Mouse (Mus musculus) thymus, postnatal 0 days (tissue): ENCODE data around the gene Bex6. TPM values are rescaled to one million over a fixed set of nuclear protein-coding genes. Genes with fewer than 3 reads are reported as not detected.
A peak's percentile ranks its signal among the peaks of the same experiment; 100 is the strongest.
"Not testable (repeated sequence)": the region's sequence is repeated elsewhere in the genome, so short reads cannot be mapped to it uniquely, and the experiment has no call there.

Source experiments
- DNase-seq: peaks from one replicate; pipeline ENCODE4 v3.0.0-alpha.2; 2015; ENCODE audit warnings: low spot score
- polyA plus RNA-seq: library from polyadenylated mRNA; unstranded; fragments of >200 nt; fragmentation: Nextera tagmentation; extraction: Ambion mirVana; gene quantifications from 2 replicates; pipeline ENCODE4 v1.2.1, GENCODE M21; 2015

Gene Bex6
- polyA plus RNA-seq, 1 experiment from 2014 or later, result 6.6 TPM

DNA sequence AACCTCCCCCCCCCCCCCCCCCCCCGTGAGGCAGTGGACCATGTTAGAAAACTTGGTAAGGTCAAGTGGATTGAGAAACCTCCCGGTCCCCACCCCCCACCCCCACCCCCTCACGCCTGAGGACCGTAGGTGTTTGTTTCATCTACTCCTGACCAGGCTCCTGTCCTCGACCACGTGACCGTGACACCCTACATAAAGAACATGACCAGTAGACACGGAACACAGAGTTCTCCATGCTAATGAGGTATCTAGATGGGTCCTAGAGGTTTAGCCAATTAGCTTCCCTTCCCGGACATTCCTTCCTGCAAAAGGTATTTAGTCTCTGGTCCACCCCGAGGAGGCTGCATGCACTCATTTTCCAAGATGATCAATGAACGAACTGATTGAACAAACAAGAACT lies 6.2 kb upstream of the Bex6 start:
- no peak for DNase-seq

- DNase-seq, result peak; percentile 72
Observed at GRCm38 (mm10) chr16:32174340-32175005, 5.2 kb upstream of the Bex6 start.

DNA sequence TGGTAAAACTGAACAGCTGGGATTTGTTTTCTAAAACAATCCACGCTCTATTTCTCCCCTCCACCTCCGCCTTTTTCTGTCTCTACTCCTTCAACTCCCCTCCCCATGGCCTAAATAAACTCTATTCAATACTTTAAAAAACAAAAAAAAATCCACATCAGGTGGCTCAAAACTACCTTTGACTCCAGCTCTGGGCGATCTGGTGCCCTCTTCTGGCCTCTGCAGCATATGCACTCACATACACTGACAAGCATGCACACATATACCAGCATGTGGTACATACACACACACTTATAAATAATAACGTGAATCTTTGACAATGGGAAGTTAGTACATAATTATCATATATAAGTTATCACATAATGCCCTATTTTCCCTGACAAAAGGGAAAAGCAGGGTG lies 4.6 kb upstream of the Bex6 start:
- DNase-seq, result peak; percentile 54

DNA sequence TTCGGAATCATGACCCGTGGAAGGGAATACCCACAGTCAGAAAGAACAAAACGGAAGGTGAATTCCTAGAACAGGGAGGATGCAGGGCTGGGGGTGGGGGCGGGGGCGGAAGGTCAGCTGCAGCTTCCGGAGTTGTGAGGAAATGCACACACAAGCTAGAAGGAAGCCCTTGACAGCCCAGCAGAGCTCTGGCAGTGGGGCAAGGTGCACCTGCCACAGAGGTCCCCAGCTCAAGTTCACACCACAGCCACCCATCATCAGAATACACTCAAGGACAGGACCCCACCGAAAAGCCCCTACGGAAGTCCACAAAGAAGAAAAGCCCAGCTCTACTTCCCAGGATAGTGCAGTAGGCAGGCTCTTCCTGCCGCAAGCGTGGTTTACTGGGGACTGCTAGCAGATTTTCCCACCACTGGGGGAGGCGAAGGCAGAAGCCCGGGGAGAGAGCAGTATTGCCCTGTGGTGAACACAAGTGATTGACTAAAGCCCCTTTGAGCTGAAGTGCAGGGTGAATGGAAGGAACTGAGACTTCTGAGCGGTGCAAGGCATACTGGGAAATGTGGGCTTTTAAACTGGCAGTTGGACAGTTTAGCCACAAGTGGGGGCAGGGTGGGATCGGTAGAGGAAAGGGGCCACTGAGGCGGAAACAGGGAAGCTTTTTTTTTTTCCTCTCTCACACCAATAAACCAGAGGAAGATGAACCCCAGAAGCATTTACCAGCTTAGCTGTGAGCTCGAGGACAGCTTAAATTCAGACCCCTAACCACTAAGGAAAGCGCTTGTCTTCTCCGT lies 2.5 kb upstream of the Bex6 start:
- peak; percentile 80 for DNase-seq

DNA sequence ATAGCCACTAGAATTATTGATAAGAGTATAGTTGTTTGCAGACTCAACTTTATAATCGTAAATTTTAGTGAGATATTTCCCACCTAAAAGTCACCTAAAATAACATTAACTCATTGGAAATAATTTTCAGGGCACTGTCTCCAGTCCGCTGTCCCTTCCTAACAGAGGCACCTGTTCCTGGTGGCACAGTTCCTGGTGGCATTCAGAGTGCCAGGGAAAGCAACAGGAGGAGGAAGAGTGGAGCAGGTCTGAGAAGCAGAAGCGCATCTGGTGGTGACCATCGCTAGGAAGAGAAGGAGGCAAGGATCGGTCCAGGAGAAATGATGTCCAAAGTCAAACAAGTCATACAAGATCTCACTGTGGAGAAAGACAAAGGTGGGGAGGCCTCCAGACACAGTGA lies 6.4 kb downstream of the Bex6 start:
- no peak for DNase-seq

- peak; percentile 55 for DNase-seq
Observed at GRCm38 (mm10) chr16:32189109-32189508, 9.5 kb downstream of the Bex6 start.

DNA sequence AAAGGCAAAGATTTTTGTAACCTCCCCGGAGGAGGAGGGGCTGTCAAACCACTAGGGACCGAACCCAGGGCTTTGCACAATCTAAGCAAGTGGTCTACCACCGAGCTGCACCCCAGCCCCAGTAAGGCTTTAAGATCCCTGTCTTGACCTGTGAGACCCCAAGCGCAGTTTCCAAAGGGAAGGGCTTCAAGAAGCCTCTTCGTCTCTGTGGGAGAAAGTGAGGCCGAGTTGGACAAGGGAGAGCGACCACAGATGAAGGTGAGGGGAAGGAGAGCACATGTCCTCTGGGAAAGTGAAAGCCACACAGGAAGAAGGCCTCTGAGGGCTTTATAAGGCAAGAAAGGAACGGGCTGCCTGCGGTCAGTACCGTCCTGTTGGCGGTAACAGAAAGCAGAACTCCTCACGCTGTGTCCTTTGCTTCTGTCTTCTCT lies 10.4 kb downstream of the Bex6 start:
- DNase-seq, result peak; percentile 42

DNA sequence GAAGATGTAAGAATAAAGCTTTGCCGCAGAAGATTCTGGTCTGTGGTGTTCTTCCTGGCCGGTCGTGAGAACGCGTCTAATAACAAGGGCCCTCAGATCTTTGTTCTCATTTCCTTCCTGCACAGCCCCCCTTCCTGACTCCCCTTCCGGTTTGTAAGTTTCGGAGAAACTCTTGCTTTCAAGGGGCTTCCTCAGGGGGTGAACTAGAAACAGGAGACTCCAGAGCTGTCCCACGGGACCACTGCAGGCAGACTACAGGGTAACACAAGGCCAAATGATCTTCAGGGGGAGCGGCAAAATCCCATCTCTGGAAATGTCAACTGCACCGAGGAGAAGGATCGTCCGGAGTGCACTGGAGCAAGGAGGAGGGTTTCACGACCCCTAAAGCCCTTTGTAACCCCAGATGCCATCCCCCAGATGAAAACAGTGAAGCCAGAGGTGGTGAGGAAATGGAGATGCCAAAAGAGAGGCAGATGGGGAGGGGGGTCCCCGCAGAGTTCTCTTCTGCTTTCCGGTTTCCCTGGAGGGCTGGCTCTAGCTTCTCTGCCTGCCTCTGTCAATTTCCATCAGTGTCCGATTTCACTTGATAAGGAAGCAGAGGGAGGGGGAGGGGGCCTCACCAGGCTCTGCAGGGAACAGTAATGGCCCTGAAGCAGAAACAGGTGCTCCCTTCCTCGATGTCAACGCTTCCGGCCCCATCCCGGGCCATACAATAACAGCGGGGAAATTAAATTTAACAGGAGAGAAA lies 20.8 kb downstream of the Bex6 start:
- no peak for DNase-seq

DNA sequence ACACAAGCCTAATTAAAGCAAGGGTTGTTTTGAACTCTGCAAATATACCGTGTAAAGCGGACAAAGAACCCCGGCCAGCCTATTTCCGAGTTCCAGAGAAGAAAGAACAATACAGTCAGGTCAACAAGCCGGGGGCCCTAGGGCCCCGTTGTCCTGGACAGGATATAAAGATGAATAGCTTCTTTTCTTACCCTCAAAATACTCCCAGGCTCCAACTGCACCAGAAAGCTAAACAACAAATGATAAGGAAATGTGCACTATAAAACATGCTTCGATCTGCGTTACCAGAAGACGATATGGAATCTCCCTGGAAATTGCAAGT lies 21.3 kb downstream of the Bex6 start:
- DNase-seq, result no peak

DNA sequence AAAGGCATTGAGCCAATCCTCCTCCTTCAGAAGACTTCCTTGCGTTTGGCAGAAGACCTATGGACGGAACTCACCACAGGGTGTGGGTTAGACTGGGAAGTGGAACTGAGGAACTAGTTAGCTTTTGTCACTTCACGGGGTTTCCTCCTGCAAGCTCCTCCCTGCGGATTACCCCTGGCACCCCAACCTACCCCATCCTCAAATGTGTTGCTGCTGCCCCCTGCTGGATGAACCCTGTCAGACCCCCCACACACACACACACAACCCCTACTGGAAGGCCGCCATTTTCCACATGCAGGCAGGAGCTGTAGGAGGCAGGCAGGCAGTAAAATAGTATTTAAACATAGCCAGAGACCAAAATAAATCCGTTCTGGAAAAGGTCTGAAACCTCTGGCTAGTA lies 23.1 kb downstream of the Bex6 start:
- peak; percentile 91 for DNase-seq

GRCm38 (mm10) chr16:32204902-32205301 lies 25.3 kb downstream of the Bex6 start:
- DNase-seq, result no peak

DNA sequence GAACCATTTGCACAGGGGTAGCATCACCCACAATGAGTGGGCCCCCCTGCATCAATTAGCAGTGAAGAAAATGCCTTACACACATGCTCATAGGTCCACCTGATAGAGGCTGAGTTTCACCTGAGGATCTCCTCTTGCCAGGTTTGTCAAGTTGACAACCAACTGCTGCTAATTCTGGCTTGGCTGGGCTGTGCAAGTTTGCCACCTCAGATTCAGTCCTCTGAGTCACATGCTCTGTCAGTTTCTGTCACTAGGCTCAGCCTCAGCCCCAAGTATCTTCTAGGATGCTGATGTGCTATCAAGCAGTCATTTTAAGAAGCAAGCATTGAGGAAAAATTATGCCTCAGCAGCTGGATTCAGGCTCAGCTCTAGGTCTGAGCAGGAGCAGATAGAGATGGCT lies 34.5 kb downstream of the Bex6 start:
- DNase-seq, result no peak

GRCm38 (mm10) chr16:32214804-32215576 lies 35.4 kb downstream of the Bex6 start:
- no peak for DNase-seq

GRCm38 (mm10) chr16:32221803-32222202 lies 42.2 kb downstream of the Bex6 start:
- DNase-seq, result no peak

DNA sequence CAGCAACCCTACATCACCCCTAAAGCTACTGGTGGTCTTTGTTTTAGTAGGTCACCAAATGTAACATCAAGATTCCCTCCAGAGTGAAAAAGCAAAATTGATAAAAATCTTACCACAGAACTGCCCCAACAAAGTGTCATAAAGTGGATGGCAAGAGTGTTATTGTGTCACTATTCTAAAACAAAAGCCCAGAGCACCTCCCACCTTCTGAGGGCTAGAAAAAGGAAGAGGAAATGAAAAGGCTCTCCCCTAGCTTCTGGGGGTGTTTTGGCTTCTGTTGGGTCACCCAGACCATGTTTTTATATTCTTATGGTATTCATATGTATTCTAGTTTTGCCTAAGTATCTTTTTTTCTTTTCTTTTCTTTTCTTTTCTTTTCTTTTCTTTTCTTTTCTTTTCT lies 42.8 kb downstream of the Bex6 start:
- no peak for DNase-seq

- DNase-seq, result not testable (repeated sequence)
Observed at GRCm38 (mm10) chr16:32232050-32232449, 52.4 kb downstream of the Bex6 start.

Other genes starting within 250 kb of the Bex6 start
- gene Pigz, start 246.0 kb upstream of the Bex6 start, polyA plus RNA-seq, result 2.7 and 3.1 TPM in 2 replicates
- 92.1 and 95.1 TPM in 2 replicates for gene 0610012G03Rik, start 231.3 kb upstream of the Bex6 start, polyA plus RNA-seq
- 80.6 and 93.3 TPM in 2 replicates for gene Ncbp2, start 231.3 kb upstream of the Bex6 start, polyA plus RNA-seq
- 9.3 and 12.4 TPM in 2 replicates for gene Senp5, start 176.5 kb upstream of the Bex6 start, polyA plus RNA-seq
- gene Pak2, start 100.5 kb upstream of the Bex6 start, polyA plus RNA-seq, result 43.8 and 47.4 TPM in 2 replicates
- gene Pigx, start 80.1 kb upstream of the Bex6 start, polyA plus RNA-seq, result 175 and 180 TPM in 2 replicates
- gene Cep19, start 80.0 kb upstream of the Bex6 start, polyA plus RNA-seq, result 44.7 and 48.0 TPM in 2 replicates
- gene Nrros, start 14.2 kb upstream of the Bex6 start, polyA plus RNA-seq, result 94.5 and 99.5 TPM in 2 replicates
- 8.8 and 11.9 TPM in 2 replicates for gene Fbxo45, start 67.3 kb downstream of the Bex6 start, polyA plus RNA-seq
- gene Wdr53, start 67.4 kb downstream of the Bex6 start, polyA plus RNA-seq, result 23.9 and 26.8 TPM in 2 replicates
- not detected in 2 replicates for gene Smco1, start 91.6 kb downstream of the Bex6 start, polyA plus RNA-seq
- gene Rnf168, start 97.6 kb downstream of the Bex6 start, polyA plus RNA-seq, result 24.6 and 31.5 TPM in 2 replicates
- 20.0 and 21.8 TPM in 2 replicates for gene Ubxn7, start 152.4 kb downstream of the Bex6 start, polyA plus RNA-seq
- not detected in 2 replicates for gene Tm4sf19, start 220.7 kb downstream of the Bex6 start, polyA plus RNA-seq
- 14.1 and 15.5 TPM in 2 replicates for gene Tctex1d2, start 239.9 kb downstream of the Bex6 start, polyA plus RNA-seq